Mouse (Mus musculus) Muller cell, postnatal 12 days (primary cell): Measurements from ENCODE around the gene Colgalt1.

Experiments used
- DNase-seq: peaks from one replicate; pipeline ENCODE4 v3.0.0-alpha.2; 2015; ENCODE audit errors: inconsistent ontology term

The Colgalt1 gene

GRCm38 (mm10) chr8:71668220-71668975 lies 57.6 kb downstream of the Colgalt1 start:
- DNase-seq: peak; percentile 41

GRCm38 (mm10) chr8:71670198-71670597 lies 59.4 kb downstream of the Colgalt1 start:
- DNase-seq: no peak

GRCm38 (mm10) chr8:71670621-71671548 lies 60.1 kb downstream of the Colgalt1 start:
- peak; percentile 86 for DNase-seq

DNA sequence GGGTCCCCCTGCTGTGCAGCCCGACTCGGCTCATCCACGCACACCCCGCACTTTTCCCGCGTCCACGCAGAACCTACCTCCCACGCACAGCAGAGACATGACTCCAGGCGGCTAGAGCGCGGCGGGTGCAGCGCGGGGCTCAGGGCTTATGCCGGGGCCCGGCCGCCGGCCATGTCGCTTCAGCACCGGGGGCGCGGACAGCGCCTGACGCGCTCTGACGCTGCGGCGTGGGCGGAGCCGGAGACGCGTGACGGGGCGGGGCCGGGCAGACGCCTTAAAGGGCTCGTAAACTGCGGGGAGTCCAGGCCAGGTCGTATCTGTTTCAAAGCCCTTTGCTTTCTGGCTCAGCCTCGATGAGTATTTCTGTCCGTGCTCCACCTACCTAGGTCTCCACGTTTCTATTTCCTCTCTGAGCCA lies 60.8 kb downstream of the Colgalt1 start, which contains the start of gene Unc13a:
Gene Unc13a (minus strand): TSS at position 209 of the 417 bp plus-strand sequence.
- DNase-seq: peak; percentile 88

GRCm38 (mm10) chr8:71672168-71672735 lies 61.5 kb downstream of the Colgalt1 start:
- DNase-seq: no peak

DNA sequence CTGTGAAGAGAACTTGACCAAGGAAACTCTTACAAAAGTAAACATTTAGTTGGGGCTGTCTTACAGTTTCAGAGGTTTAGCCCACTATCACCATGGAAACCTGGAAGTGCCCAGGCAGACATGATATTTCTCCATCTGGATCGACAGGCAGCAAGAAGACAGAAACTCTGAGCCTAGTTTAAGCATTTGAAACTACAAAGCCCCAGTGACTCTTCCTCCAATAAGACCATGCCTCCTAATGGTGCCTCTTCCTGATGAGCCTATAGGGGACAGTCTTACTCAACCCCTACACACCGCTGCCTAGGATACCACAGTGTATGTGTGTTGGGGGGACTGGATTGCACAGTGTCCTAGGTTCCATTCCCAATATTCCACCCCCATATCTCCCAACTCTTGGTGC lies 63.3 kb downstream of the Colgalt1 start:
- no peak for DNase-seq
